Mouse (Mus musculus) layer of hippocampus, adult 9-10 months (tissue): ENCODE results near the gene Cep83.
A peak's percentile ranks its signal among the peaks of the same experiment; 100 is the strongest.

Source experiments
- DNase-seq: peaks from one replicate; pipeline ENCODE4 v3.0.0; 2022; ENCODE audit warnings: low spot score

Gene Cep83

GRCm38 (mm10) chr10:94779319-94779718 is 90.9 kb downstream of the Cep83 start:
- DNase-seq = no peak

GRCm38 (mm10) chr10:94780618-94781262 is 92.3 kb downstream of the Cep83 start:
- no peak for DNase-seq

- no peak for DNase-seq
Observed at GRCm38 (mm10) chr10:94789205-94789604, 100.8 kb downstream of the Cep83 start.

- no peak for DNase-seq
Observed at GRCm38 (mm10) chr10:94793914-94794313, 105.5 kb downstream of the Cep83 start.

GRCm38 (mm10) chr10:94794666-94795244 is 106.3 kb downstream of the Cep83 start:
- DNase-seq = no peak

GRCm38 (mm10) chr10:94798128-94798527 is 109.7 kb downstream of the Cep83 start:
- DNase-seq = no peak

GRCm38 (mm10) chr10:94799485-94800239 is 111.2 kb downstream of the Cep83 start:
- no peak for DNase-seq

GRCm38 (mm10) chr10:94800677-94801354 is 112.4 kb downstream of the Cep83 start:
- DNase-seq = no peak

- DNase-seq = peak; percentile 22
Observed at GRCm38 (mm10) chr10:94804029-94804908, 115.8 kb downstream of the Cep83 start.

GRCm38 (mm10) chr10:94804909-94805220 is 116.4 kb downstream of the Cep83 start:
- DNase-seq = no peak

- DNase-seq = no peak
Observed at GRCm38 (mm10) chr10:94807323-94807722, 118.9 kb downstream of the Cep83 start.

GRCm38 (mm10) chr10:94808275-94808674 is 119.8 kb downstream of the Cep83 start:
- DNase-seq = no peak

GRCm38 (mm10) chr10:94809946-94810472 is 121.6 kb downstream of the Cep83 start:
- DNase-seq = no peak

- DNase-seq = no peak
Observed at GRCm38 (mm10) chr10:94811907-94812851, 123.7 kb downstream of the Cep83 start.

- DNase-seq = no peak
Observed at GRCm38 (mm10) chr10:94818127-94818526, 129.7 kb downstream of the Cep83 start.

- DNase-seq = no peak
Observed at GRCm38 (mm10) chr10:94818781-94819665, 130.6 kb downstream of the Cep83 start.

GRCm38 (mm10) chr10:94823971-94824760 is 135.7 kb downstream of the Cep83 start:
- no peak for DNase-seq

GRCm38 (mm10) chr10:94825951-94826350 is 137.5 kb downstream of the Cep83 start:
- DNase-seq = no peak

- DNase-seq = no peak
Observed at GRCm38 (mm10) chr10:94826436-94826835, 138.0 kb downstream of the Cep83 start.
